Mouse (Mus musculus) E14TG2a.4 (cell line): ENCODE measurements at regions not wholly inside any gene's neighbourhood (a gene's known extent, or its start where the extent isn't known, plus 50 kb on each side); places are given as distances from the start of the nearest gene placed in this dataset.

Experiments
- H3K27me3 ChIP-seq: 2 replicates; pipeline ENCODE4 v1.6.1; 2014; ENCODE audit warnings: low read length, control low read depth; ENCODE audit not compliant: insufficient read depth
- H3K36me3 ChIP-seq: 2 replicates; pipeline ENCODE4 v1.6.1; 2014; ENCODE audit warnings: low read length, control low read depth; ENCODE audit not compliant: insufficient read depth
- H3K4me1 ChIP-seq: replicated peaks from 2 replicates; pipeline ENCODE4 v1.6.1; 2014; ENCODE audit warnings: low read depth, low read length, control low read depth
- H3K4me3 ChIP-seq: replicated peaks from 2 replicates; pipeline ENCODE4 v1.5.1; 2014; ENCODE audit warnings: mild to moderate bottlenecking, low read length
- H3K9me3 ChIP-seq: 2 replicates; pipeline ENCODE4 v1.6.1; 2014; ENCODE audit warnings: low read length, control low read depth
- CTCF ChIP-seq: conservative IDR thresholded peaks from 2 replicates; pipeline ENCODE4 v1.5.1; 2014; ENCODE audit warnings: low read length
- NANOG ChIP-seq: IDR thresholded peaks from 2 replicates; pipeline ENCODE4 v1.6.1; 2014; ENCODE audit warnings: borderline replicate concordance, low read length, mixed read lengths
- POU5F1 ChIP-seq: IDR thresholded peaks from 2 replicates; pipeline ENCODE4 v1.6.1; 2014; ENCODE audit warnings: low read length, borderline replicate concordance

DNA sequence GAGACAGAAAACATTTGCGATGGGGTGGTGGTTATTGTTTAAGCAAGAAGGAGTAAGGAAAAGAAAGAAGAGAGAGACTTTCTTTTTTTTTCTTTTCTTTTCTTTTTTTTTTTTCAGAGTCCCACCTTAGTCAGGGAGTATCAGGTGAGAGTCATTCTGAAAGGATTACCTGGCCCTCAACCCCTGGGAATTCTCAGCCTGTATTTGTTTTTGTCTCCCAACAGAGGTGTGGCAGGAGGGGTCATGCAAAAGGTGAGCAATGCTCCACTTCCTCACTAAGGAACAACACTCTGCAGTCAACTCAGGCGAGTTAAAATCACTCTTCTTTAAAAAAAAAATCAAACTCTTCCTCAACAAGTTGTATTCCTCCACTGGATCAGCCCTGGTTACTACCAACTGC lies 236.6 kb downstream of the Ikzf2 start:
- Histone ChIP-seq H3K9me3 (no peaks in the 10 kb centered on the region), H3K4me1 (no peaks in the 10 kb centered on the region), H3K36me3 (no peaks in the 10 kb centered on the region), H3K4me3 (no peak overlapping the region), H3K27me3 (no peaks in the 10 kb centered on the region)
- TF ChIP-seq NANOG = no peak
- TF ChIP-seq POU5F1 = no peak
- no peak for TF ChIP-seq CTCF

DNA sequence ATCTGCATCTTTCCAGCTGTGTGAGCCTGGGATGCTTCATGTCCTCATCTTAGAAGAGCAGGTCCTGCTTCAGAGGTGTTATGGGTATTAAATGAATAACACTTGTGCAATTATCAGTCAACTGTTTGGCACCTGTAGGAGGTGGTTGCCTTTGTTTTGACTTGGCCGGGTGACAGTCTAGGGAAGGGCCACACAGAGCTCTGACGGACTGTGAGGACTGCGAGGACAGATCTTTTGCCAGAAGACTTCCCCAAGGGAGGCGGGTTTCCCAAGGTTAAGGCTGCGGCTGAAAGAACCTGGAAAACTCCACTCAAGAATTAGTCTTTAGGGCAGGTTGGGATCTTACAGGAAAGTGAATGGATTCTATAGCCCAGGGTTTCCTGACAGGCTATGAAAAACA lies 239.8 kb downstream of the Ikzf2 start:
- Histone ChIP-seq H3K9me3 (no peaks in the 10 kb centered on the region), H3K36me3 (no peaks in the 10 kb centered on the region), H3K4me3 (no peak overlapping the region), H3K27me3 (no peaks in the 10 kb centered on the region), H3K4me1 (no peaks in the 10 kb centered on the region)
- TF ChIP-seq NANOG (no peak), CTCF (no peak), POU5F1 (no peak)

DNA sequence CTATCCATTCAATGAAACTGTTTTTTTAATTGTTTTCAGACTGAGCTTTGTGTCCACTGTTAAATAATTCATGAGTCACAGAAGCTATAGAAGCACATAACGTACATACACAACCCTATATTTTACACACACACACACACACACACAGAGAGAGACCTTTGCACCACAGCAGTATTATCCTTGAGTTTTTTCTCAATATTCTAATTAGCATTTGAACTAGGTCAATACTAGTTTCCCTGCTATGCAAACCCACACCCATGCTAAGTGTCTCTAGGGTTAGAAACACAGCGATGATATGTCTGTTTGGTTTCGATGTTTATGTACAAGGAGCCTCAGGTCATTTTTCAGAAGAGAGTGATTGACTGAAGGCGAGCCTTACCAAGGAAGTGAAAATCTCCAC lies 242.3 kb downstream of the Ikzf2 start:
- TF ChIP-seq NANOG (no peak), CTCF (no peak), POU5F1 (no peak)
- H3K4me1 ChIP-seq = no peaks in the 10 kb centered on the region
- H3K9me3 ChIP-seq = no peaks in the 10 kb centered on the region
- no peaks in the 10 kb centered on the region for H3K27me3 ChIP-seq
- H3K4me3 ChIP-seq = no peak overlapping the region
- H3K36me3 ChIP-seq = no peaks in the 10 kb centered on the region

DNA sequence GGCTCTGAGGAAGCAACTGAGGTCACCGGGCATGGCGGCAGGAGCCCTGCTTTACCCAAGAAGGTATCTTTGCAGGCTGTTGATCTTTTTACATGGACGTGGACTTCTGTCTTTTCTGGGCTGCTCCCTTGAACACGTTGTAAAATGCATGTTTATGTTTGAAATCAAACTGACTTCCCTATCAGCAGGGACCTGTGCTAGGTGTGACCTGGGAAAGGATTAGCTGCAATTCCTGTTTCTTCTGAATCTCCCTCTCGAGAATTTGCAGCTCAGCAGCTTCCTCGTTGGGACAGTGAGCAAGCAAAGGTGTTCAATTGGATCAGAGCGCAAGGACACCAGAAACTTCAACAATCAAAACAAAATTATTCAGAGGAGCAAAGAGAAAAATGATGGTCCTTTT lies 243.6 kb downstream of the Ikzf2 start:
- no peak overlapping the region for H3K4me3 ChIP-seq
- no peaks in the 10 kb centered on the region for H3K27me3 ChIP-seq
- H3K36me3 ChIP-seq = no peaks in the 10 kb centered on the region
- H3K4me1 ChIP-seq = no peaks in the 10 kb centered on the region
- no peak for TF ChIP-seq CTCF
- no peak for TF ChIP-seq POU5F1
- no peak for TF ChIP-seq NANOG
- no peaks in the 10 kb centered on the region for H3K9me3 ChIP-seq

DNA sequence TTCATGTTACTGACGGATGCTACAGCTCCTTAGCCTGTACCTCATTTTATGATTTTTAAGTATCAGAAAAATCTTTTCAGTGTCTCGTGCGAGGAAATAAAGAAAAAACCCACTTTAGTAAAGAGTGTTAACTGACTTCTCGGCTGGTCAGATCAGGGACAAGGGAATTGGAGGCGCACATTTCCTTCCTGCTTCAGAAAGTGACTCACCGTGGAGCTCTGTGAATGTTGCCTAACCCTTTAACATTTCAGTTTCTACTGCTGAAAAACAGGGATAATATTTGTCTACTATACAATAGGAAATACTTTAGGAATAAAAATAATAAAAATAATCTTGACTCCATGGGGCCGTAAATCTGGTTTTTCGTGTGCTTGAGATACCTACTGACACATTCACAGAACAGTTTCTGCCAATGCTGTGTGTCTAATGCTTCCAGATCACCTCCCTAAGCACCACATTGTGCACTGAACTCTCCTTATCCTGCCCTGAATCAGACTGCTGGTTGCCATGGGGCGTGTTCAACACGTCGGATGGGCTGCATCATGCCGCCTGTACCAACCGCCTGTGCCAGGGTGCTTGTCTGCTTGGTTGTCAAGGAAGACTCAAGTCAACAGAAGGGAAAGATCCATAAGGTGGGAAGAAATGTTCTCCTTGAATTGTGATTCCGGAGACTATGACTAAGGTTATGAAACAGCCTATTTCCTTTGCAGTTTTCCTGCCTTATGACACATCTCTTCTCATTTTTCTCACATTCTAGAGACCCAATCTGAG lies 246.3 kb downstream of the Ikzf2 start:
- Histone ChIP-seq H3K36me3 (no peaks in the 10 kb centered on the region), H3K4me1 (no peaks in the 10 kb centered on the region), H3K9me3 (no peaks in the 10 kb centered on the region), H3K4me3 (no peak overlapping the region), H3K27me3 (no peaks in the 10 kb centered on the region)
- TF ChIP-seq CTCF (no peak), NANOG (no peak), POU5F1 (no peak)

DNA sequence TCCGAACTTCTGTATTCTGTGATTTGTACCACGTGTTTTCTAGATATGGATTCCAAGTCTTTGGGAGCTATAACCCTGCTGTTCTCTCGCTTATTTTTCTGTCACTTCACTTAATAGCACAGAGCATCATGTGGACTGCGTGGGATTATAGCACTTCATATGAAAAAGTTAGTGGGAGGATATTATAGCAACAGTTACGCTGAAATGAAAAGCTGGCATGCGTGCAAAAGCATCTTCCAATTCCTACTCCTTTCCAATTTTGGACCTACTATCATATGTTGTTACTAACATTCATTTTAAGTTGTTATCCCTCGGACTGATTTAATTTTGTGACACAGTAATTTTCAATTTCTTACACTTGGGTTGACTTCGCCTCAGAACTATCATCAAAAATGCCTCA lies 250.0 kb downstream of the Ikzf2 start:
- Histone ChIP-seq H3K4me3 (no peak overlapping the region), H3K9me3 (no peaks in the 10 kb centered on the region), H3K27me3 (no peaks in the 10 kb centered on the region), H3K4me1 (no peaks in the 10 kb centered on the region), H3K36me3 (no peaks in the 10 kb centered on the region)
- TF ChIP-seq NANOG (no peak), POU5F1 (no peak), CTCF (no peak)

DNA sequence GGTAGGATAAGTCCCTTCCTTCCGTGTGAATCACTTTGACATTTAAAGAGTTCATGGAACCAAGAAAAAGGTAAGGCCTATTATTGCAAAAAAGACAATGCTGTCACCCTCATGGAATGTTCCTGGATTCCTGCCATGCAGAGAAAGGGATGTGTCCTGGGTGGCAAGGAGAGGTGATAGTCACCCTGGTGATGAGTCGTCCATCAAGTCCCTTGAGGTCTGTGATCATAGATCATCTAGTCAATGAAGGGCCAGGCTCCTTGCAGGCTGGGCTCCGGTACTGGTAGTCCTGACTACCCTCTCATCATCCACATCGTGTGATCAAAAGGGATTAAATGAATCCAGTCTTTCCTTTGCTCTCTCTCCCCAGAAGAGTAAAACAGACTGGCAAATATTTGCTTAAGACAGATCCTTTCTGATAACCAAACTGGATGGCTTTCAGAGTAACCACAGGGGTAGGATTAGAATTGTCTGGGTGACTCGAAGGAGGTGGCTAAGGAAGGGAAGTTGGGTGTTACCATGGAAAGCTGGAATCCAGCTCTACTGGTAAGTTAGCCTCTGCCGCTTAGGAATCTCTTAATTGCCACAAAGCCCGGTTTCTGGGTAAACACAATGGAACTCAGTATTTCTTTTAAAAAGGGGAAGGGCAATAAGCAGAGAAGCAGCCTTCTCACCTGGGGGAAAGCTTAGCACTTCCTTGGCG lies 253.2 kb downstream of the Ikzf2 start:
- Histone ChIP-seq H3K4me1 (no peaks in the 10 kb centered on the region), H3K36me3 (no peaks in the 10 kb centered on the region), H3K9me3 (no peaks in the 10 kb centered on the region), H3K27me3 (no peaks in the 10 kb centered on the region), H3K4me3 (no peak overlapping the region)
- TF ChIP-seq NANOG (no peak), POU5F1 (no peak), CTCF (no peak)

DNA sequence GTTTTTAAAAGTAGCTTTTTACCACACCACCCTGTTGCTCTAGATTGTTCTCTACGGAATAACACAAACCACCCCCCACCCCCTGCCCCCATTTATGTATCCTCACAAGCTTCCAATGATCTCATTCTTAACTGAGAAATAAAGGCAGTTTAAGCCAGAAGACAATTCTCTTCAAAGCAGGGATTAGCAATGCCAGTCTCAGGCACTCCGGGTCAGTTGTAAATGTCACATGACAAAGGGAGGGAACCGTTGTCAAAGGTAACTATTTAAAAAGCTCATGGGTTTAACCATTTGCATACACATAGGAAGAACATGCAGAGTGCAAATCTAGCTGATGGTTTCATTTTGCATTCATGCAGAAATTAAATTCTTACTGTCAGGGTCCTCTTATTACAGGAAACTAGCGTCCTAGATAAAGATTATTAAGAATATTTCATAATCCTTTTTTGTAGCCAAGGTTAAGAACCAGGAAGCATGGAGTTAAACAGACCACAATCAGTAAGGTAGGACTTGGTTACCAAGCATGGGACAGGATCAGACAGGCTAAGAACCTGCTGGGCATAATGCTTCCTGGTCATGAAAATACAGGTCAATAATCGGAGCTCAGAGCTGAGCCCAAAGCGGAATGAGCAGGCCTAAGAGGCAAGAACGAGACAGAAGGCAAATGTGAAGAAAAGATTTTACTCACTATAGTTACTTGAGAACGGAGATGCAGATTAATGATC lies 256.2 kb downstream of the Ikzf2 start:
- Histone ChIP-seq H3K36me3 (no peaks in the 10 kb centered on the region), H3K4me3 (no peak overlapping the region), H3K9me3 (no peaks in the 10 kb centered on the region), H3K4me1 (no peaks in the 10 kb centered on the region), H3K27me3 (no peaks in the 10 kb centered on the region)
- no peak for TF ChIP-seq POU5F1
- no peak for TF ChIP-seq NANOG
- TF ChIP-seq CTCF = no peak
